Mouse (Mus musculus): ENCODE data around the gene Sez6l. TPM values are rescaled to one million over a fixed set of nuclear protein-coding genes. Genes with fewer than 3 reads are reported as not detected.

Sez6l gene
- total and polyA plus RNA-seq, 3 experiments: not detected

DNA sequence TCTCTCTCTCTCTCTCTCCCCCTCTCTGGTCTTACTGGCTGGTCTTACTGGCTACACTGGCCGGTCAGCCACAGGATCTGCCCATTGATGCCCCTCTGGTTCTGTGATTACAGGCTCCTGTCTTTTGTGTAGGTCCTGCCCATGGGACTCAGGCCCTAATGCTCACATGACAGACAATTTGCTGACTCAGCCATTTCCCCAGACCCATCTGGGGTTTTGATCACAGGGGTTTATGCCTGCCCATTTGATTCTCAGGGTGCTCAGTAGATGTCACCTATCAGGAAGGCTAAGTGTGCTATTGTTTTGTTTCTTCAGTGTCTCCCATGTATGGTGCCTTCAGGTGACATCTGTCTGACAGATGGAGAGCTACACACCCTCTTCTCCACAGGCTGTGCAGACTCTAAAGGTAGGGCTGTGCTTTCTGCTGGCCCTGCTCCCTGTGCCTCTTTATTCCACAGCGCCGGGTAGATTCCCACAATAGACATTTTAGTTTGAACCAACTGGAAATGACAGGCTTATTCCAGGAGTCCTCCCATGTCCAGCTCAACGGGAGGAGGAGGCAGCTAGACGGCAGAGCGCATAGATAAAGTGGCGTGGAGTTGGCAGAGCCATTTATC is 80.1 kb downstream of the Sez6l start:
- dilution Hi-C loops (cut with MboI; ENCODE audit: extremely low pct_ligation_motif_present, extremely low pct_unique_long_range_greater_than_20kb, low sequenced_read_pairs) (no loop called here), in situ Hi-C loops (cut with MboI; ENCODE audit: low pct_ligation_motif_present, low pct_unique_long_range_greater_than_20kb, low sequenced_read_pairs) (no loop called here)
- peaks cover 85% of the 10 kb centered on the region for H3K9me3 ChIP-seq (replicated peaks; ENCODE audit: low read length)
- H3K4me2 ChIP-seq (ENCODE audit: insufficient read depth, low read depth, poor library complexity, severe bottlenecking): no peak overlapping the region
- no peak overlapping the region for H3K4me3 ChIP-seq (replicated peaks in 1 of 3; ENCODE audit: low read depth in 2 of 3, low read length in 2 of 3, poor library complexity in 1 of 3)
- no peak overlapping the region for H3K9ac ChIP-seq (ENCODE audit: insufficient read depth, low read depth)
- H3K27ac ChIP-seq (ENCODE audit: insufficient read depth, low read depth): no peak overlapping the region
- no peak for DNase-seq (ENCODE audit: extremely low read depth)
- no peaks in the 10 kb centered on the region for H3K27me3 ChIP-seq (replicated peaks)
- no peaks in the 10 kb centered on the region for H3K79me2 ChIP-seq (replicated peaks; ENCODE audit: control insufficient read depth, extremely low read depth, insufficient read depth, poor library complexity, severe bottlenecking)
- H3K4me1 ChIP-seq (ENCODE audit: control insufficient read depth in 1 of 2, insufficient read depth in 2 of 2): no peaks in the 10 kb centered on the region
- peak; percentile 78 for TF ChIP-seq MAFK (IDR thresholded peaks at IDR 0.05; ENCODE audit: insufficient replicate concordance, low read length)
- no peak for TF ChIP-seq MYC (IDR thresholded peaks at IDR 0.05; ENCODE audit: low read depth, low read length)
- H3K36me3 ChIP-seq (replicated peaks in 1 of 2; ENCODE audit: control insufficient read depth in 1 of 2, insufficient read depth in 1 of 2, low read length in 1 of 2): no peaks in the 10 kb centered on the region

DNA sequence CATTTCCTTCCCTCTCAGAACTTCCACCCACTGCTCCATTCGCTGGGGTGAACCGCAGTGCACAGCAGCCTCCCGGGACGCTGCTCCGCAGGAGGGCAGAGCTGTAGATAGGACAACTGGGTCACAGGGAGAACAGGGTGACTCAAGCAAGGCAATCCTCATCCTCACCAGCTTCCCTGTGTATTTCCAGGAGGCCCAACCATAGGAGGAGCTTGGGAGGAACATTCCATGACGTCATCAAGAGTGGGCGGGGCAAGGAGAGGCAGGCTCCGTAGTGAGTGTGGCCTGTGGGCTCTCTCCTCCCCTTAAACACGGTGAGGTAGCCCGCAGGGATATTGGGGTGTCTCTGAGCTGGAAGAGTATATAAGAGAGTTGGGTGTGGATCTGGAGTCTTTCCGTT is 83.5 kb downstream of the Sez6l start:
- TF ChIP-seq E2F4 (IDR thresholded peaks at IDR 0.05; ENCODE audit: insufficient replicate concordance, low read depth, low read length) (no peak), ZNF384 (IDR thresholded peaks at IDR 0.05; ENCODE audit: low read depth, low read length) (no peak), MAX (IDR thresholded peaks at IDR 0.05; ENCODE audit: low read length) (no peak), USF1 (IDR thresholded peaks at IDR 0.05; ENCODE audit: low read depth, low read length) (no peak), ZMIZ1 (IDR thresholded peaks at IDR 0.05; ENCODE audit: low read depth, low read length) (no peak), SMC3 (IDR thresholded peaks at IDR 0.05; ENCODE audit: low read depth, low read length) (no peak), TCF12 (IDR thresholded peaks at IDR 0.05; ENCODE audit: low read depth, low read length) (no peak), UBTF (IDR thresholded peaks at IDR 0.05; ENCODE audit: low read depth, low read length) (no peak), ETS1 (conservative IDR thresholded peaks at IDR 0.05; ENCODE audit: low read depth, low read length) (no peak), ZKSCAN1 (IDR thresholded peaks at IDR 0.05; ENCODE audit: borderline replicate concordance, low read depth, low read length) (no peak), ELF1 (IDR thresholded peaks at IDR 0.05; ENCODE audit: low read depth, low read length) (no peak), KAT2A (IDR thresholded peaks at IDR 0.05; ENCODE audit: insufficient replicate concordance, low read length) (no peak), JUND (conservative IDR thresholded peaks at IDR 0.05; ENCODE audit: low read depth, low read length) (no peak), CHD1 (IDR thresholded peaks at IDR 0.05; ENCODE audit: low read depth, low read length) (no peak), BHLHE40 (IDR thresholded peaks at IDR 0.05; ENCODE audit: low read depth, low read length) (no peak), MXI1 (IDR thresholded peaks at IDR 0.05; ENCODE audit: low read depth, low read length) (no peak)
- Histone ChIP-seq H3K27me3 (replicated peaks) (no peaks in the 10 kb centered on the region), H3K9me3 (replicated peaks; ENCODE audit: low read length) (peaks cover 89% of the 10 kb centered on the region), H3K36me3 (replicated peaks in 1 of 2; ENCODE audit: control insufficient read depth in 1 of 2, insufficient read depth in 1 of 2, low read length in 1 of 2) (no peaks in the 10 kb centered on the region), H3K4me3 (replicated peaks in 1 of 3; ENCODE audit: low read depth in 2 of 3, low read length in 2 of 3, poor library complexity in 1 of 3) (no peak overlapping the region), H3K9ac (ENCODE audit: insufficient read depth, low read depth) (no peak overlapping the region), H3K79me2 (replicated peaks; ENCODE audit: control insufficient read depth, extremely low read depth, insufficient read depth, poor library complexity, severe bottlenecking) (no peaks in the 10 kb centered on the region), H3K27ac (ENCODE audit: insufficient read depth, low read depth) (no peak overlapping the region), H3K4me1 (ENCODE audit: control insufficient read depth in 1 of 2, insufficient read depth in 2 of 2) (no peaks in the 10 kb centered on the region), H3K4me2 (ENCODE audit: insufficient read depth, low read depth, poor library complexity, severe bottlenecking) (no peak overlapping the region)
- in situ Hi-C loops (cut with MboI; ENCODE audit: low pct_ligation_motif_present, low pct_unique_long_range_greater_than_20kb, low sequenced_read_pairs): no loop called here
- dilution Hi-C loops (cut with MboI; ENCODE audit: extremely low pct_ligation_motif_present, extremely low pct_unique_long_range_greater_than_20kb, low sequenced_read_pairs): no loop called here
- DNase-seq (ENCODE audit: extremely low read depth): no peak
